Mouse (Mus musculus) testis, adult 2 months (tissue): ENCODE data around the gene Nr2c2.

Experiments
- CTCF ChIP-seq: fragments of 200-500 bp; IDR thresholded peaks from 2 replicates; pipeline ENCODE4 v1.5.1; 2012; ENCODE audit warnings: low read depth, mild to moderate bottlenecking, inconsistent platforms, low read length, moderate library complexity; ENCODE audit not compliant: control insufficient read depth, insufficient read depth, insufficient replicate concordance
- POLR2A ChIP-seq: fragments of 200-500 bp; IDR thresholded peaks from 2 replicates; pipeline ENCODE4 v1.6.1; 2012; ENCODE audit warnings: low read depth, mild to moderate bottlenecking, inconsistent platforms, low read length, moderate library complexity; ENCODE audit not compliant: control insufficient read depth

DNA sequence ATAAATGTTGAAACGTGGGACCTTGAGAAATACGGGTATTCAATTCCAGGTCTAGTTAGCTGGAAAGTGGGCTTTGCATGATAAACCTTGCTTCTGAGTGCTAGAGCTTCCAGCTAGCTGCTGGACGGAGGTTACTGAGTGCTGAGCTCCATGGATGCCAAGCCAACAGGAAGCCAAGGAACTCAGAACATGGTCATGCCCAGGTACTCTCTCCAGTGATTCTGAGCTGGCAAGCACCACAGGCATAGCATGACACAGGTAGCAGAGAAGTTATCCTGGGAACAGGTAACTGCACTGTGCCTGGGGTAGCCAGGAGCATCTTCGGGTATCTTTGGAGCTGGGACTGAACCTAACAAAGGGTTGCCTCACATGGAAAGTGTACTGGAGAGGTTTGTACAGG, 8.4 kb upstream of the Nr2c2 start:
- TF ChIP-seq POLR2A (no peak), CTCF (no peak)
